Mouse (Mus musculus) heart, postnatal 0 days (tissue): ENCODE measurements around the gene Eipr1. TPM values are rescaled to one million over a fixed set of nuclear protein-coding genes. Genes with fewer than 3 reads are reported as not detected.

Experiments
- ATAC-seq: fragments of 200-750 bp; cut with Nextera tagmentation; 2 replicates; pipeline ENCODE4 v1.8.0; 2017; ENCODE audit warnings: low read depth, moderate number of reproducible peaks, moderate library complexity; ENCODE audit not compliant: insufficient read depth
- DNase-seq: peaks from one replicate; pipeline ENCODE4 v3.0.0-alpha.2; 2016; ENCODE audit warnings: low spot score
- H3K27ac ChIP-seq: fragments of 300-500 bp; sonication (generic); 2 replicates; pipeline ENCODE4 v1.5.1; 2014; ENCODE audit warnings: low read depth, mild to moderate bottlenecking
- H3K27me3 ChIP-seq: fragments of 300-500 bp; sonication (generic); 2 replicates; pipeline ENCODE4 v1.6.1; 2014; ENCODE audit warnings: low read length, mixed read lengths; ENCODE audit not compliant: control insufficient read depth, insufficient read depth
- H3K36me3 ChIP-seq: fragments of 300-500 bp; sonication (generic); replicated peaks from 2 replicates; pipeline ENCODE4 v1.6.1; 2014; ENCODE audit warnings: low read length, mixed read lengths; ENCODE audit not compliant: control insufficient read depth, insufficient read depth
- H3K4me1 ChIP-seq: fragments of 300-500 bp; sonication (generic); 2 replicates; pipeline ENCODE4 v1.6.1; 2014; ENCODE audit warnings: antibody characterized with exemption; ENCODE audit not compliant: control insufficient read depth, insufficient read depth
- H3K4me2 ChIP-seq: fragments of 300-500 bp; sonication (generic); 2 replicates; pipeline ENCODE4 v1.6.1; 2014; ENCODE audit warnings: low read depth, mild to moderate bottlenecking, low read length, moderate library complexity
- H3K4me3 ChIP-seq: fragments of 300-500 bp; sonication (generic); 2 replicates; pipeline ENCODE4 v1.5.1; 2014; ENCODE audit warnings: low read depth, low read length
- H3K9ac ChIP-seq: fragments of 300-500 bp; sonication (generic); replicated peaks from 2 replicates; pipeline ENCODE4 v1.6.1; 2014; ENCODE audit warnings: low read depth, low read length, mixed read lengths
- H3K9me3 ChIP-seq: fragments of 300-500 bp; sonication (generic); replicated peaks from 2 replicates; pipeline ENCODE4 v1.6.1; 2016; ENCODE audit warnings: low read length; ENCODE audit not compliant: control insufficient read depth
- CTCF ChIP-seq: IDR thresholded peaks from 2 replicates; pipeline ENCODE4 v1.5.1; 2016; ENCODE audit warnings: antibody characterized with exemption, control low read depth, low read depth
- EP300 ChIP-seq: IDR thresholded peaks from 2 replicates; pipeline ENCODE4 v1.6.1; 2016; ENCODE audit warnings: antibody characterized with exemption, low read depth
- WGBS: fragments of 180-500 bp; shearing (Covaris S2); extraction: QIAGEN DNeasy Blood & Tissue Kit; methylation state at CpG from one replicate; pipeline ENCODE4 v1.1.7; 2014; 5-methylcytosine and 5-hydroxymethylcytosine counted together
- polyA plus RNA-seq: library from polyadenylated mRNA; unstranded; fragments of >200 nt; fragmentation: Nextera tagmentation; extraction: Ambion mirVana; gene quantifications from 2 replicates; pipeline ENCODE4 v1.2.1, GENCODE M21; 2015
- total RNA-seq: library from RNA; depleted of rRNA; stranded (reverse); fragments of >200 nt; gene quantifications from 2 replicates; pipeline ENCODE4 v1.2.3, GENCODE M21; 2014; ENCODE audit warnings: low replicate concordance

Gene Eipr1
- total and polyA plus RNA-seq, 2 experiments from 2014 or later = 13.0 to 29.3 TPM

DNA sequence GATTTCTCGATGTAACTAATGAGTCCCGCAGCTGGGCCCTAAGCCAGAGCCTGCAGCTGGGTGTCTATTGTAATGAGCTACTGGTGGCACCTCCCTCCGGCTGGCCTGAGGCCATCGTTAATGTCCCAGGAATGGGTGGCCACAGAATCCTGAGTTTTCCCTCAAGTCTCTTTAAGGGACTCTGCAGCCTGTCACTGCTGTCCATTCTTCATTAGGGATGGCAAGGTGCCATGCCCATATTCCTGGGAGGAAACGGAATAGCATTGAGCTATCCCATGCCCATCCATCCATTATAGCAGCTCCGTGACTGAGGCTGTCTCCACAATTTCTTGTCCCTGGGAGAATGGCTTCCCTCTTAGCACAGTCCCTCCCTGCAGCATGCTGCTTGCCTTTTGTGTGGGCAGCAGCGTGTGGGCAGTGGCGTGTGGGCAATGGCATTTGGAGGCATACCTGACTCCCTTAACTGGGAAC is 123.2 kb downstream of the Eipr1 start:
- Histone ChIP-seq H3K27me3 (no peaks in the 10 kb centered on the region), H3K36me3 (no peaks in the 10 kb centered on the region), H3K27ac (no peak overlapping the region), H3K4me3 (no peak overlapping the region), H3K4me2 (no peak overlapping the region), H3K9ac (no peak overlapping the region), H3K9me3 (no peaks in the 10 kb centered on the region), H3K4me1 (no peaks in the 10 kb centered on the region)
- TF ChIP-seq EP300 = no peak
- no peak for TF ChIP-seq CTCF
- no peak for ATAC-seq
- no peak for DNase-seq
- WGBS = 72% methylated on average over 8 of the region's 8 CpGs

DNA sequence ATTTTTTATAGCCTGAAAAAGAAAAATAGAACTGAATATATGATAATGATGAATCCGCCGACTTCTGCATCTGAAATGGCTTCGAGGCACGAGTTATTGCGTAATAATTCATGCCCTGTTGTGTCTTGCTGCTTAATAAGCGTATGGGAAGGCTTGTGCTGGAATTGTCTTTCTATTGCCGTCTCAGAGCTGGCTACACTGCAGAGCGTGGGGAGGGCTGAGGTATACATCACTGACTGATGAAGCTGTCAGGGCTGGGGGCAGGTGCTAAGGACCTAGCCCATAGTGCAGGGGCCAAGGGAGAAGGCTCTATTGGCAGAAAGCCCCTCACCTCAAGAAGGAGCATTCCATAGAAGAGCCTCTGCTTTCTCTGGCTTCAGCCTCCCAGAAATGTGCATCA is 123.9 kb downstream of the Eipr1 start:
- Histone ChIP-seq H3K9me3 (no peaks in the 10 kb centered on the region), H3K9ac (no peak overlapping the region), H3K36me3 (no peaks in the 10 kb centered on the region), H3K27me3 (no peaks in the 10 kb centered on the region), H3K4me1 (no peaks in the 10 kb centered on the region), H3K4me2 (no peak overlapping the region), H3K4me3 (no peak overlapping the region), H3K27ac (no peak overlapping the region)
- DNase-seq (no peak), ATAC-seq (no peak)
- 84% methylated on average over 8 of the region's 8 CpGs for WGBS
- TF ChIP-seq EP300 (no peak), CTCF (no peak)

DNA sequence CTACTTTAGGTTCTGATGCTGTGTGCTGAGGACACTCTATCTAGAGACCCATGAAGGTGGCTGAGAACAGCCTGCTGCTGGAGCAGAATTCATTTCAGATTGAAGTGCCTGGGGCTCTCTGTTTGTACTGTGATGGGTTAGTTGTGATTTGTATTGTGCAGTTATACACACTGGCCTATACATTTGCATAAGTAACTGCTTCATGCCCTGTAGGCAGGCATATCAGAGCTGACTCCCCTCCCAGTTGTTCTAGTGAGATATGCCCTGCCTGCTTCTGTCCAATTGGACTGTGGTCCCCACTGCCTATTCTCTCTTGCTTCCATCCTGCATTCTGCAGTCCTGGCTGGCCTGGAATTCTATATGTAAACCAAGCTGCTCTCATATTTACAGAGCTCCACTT is 128.9 kb downstream of the Eipr1 start:
- H3K4me3 ChIP-seq = no peak overlapping the region
- no peak overlapping the region for H3K4me2 ChIP-seq
- DNase-seq = no peak
- no peaks in the 10 kb centered on the region for H3K4me1 ChIP-seq
- no peaks in the 10 kb centered on the region for H3K27me3 ChIP-seq
- no peaks in the 10 kb centered on the region for H3K9me3 ChIP-seq
- no peak overlapping the region for H3K9ac ChIP-seq
- no peaks in the 10 kb centered on the region for H3K36me3 ChIP-seq
- TF ChIP-seq CTCF = no peak
- ATAC-seq = no peak
- H3K27ac ChIP-seq = no peak overlapping the region

DNA sequence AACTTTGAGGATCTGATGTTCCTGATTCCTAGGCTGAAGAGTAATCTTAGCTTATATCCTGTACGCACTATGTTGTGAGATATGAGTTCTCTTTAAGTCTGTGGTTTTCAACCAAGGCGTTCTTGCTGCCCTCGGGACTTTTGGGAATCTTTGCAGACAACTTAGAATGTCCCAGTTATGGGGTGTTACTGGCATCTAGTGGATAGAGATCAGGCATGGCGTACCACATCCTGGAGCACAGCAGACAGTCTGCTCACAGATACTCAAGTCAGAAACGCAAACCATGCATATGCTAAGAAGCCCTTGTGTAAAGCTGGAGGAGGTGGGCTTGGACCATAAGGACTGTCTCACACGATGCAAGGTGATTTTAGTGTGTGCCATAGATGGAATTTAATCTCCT is 136.1 kb downstream of the Eipr1 start:
- 70% methylated on average over 6 of the region's 6 CpGs for WGBS
- H3K4me3 ChIP-seq = no peak overlapping the region
- no peak for DNase-seq
- no peak for ATAC-seq
- no peak overlapping the region for H3K9ac ChIP-seq
- TF ChIP-seq EP300 (no peak), CTCF (no peak)
- no peak overlapping the region for H3K27ac ChIP-seq
- no peaks in the 10 kb centered on the region for H3K4me1 ChIP-seq
- no peaks in the 10 kb centered on the region for H3K9me3 ChIP-seq
- H3K36me3 ChIP-seq = no peaks in the 10 kb centered on the region
- H3K4me2 ChIP-seq = no peak overlapping the region
- H3K27me3 ChIP-seq = peaks cover 20% of the 10 kb centered on the region; the same call in 1 of the 2 replicates

DNA sequence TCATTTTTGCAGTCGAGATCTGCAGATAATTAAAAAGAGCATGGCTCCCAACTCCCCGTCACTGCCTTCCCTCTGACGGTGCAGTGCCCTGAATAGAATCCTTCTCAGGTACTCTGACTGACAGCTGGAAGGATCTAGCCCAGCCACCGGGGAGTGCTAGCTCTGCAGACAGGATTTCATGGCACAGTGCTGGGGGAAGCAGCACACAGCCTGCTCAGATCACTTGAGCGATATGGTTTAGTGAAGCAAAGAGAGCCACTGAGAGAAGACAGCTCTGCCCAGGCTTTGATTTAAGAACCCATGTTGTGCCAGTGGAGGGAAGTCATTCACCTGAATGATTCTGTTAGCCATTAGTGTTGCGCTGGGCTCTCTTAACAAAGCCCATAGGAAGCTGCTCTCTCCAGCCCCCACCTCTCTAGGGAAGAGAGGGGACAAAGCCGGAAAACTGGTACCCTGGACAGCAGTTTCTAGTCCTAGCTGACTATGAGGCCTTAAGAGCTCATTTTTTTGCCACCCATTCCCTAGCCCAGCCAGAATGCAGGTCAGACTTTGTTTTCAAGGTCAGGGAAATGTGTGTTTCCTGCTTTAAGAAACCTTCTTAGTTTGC is 137.6 kb downstream of the Eipr1 start:
- Histone ChIP-seq H3K27ac (no peak overlapping the region), H3K9me3 (no peaks in the 10 kb centered on the region), H3K9ac (no peak overlapping the region), H3K4me1 (no peaks in the 10 kb centered on the region), H3K36me3 (no peaks in the 10 kb centered on the region), H3K27me3 (peaks cover 20% of the 10 kb centered on the region; the same call in 1 of the 2 replicates), H3K4me2 (no peak overlapping the region), H3K4me3 (no peak overlapping the region)
- TF ChIP-seq EP300 (no peak), CTCF (no peak)
- 43% methylated on average over 7 of the region's 7 CpGs for WGBS
- DNase-seq (no peak), ATAC-seq (no peak)

DNA sequence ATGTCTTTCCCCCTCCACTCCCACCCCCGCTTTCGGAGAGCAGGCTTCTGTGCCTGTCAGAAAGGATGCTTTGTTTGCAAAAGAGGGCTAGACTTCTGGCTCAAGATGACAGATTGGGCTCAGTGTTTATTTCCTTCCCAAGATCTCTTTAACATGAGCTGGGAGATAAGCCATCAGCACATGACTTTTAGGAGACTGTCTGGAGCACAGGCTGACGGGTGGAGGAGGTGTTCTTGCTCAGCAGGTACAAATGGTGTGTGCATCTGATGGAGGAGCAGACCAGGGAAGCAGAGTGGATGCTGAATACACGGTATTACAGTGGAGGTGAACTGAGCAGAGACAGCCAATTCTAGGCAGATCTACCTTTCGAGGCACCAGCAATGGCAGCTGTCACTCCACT is 139.9 kb downstream of the Eipr1 start:
- ATAC-seq (no peak), DNase-seq (no peak)
- H3K27me3 ChIP-seq = peaks cover 14% of the 10 kb centered on the region; the same call in 1 of the 2 replicates
- H3K27ac ChIP-seq = no peak overlapping the region
- no peak overlapping the region for H3K4me2 ChIP-seq
- no peaks in the 10 kb centered on the region for H3K4me1 ChIP-seq
- H3K9me3 ChIP-seq = no peaks in the 10 kb centered on the region
- TF ChIP-seq CTCF (no peak), EP300 (no peak)
- H3K36me3 ChIP-seq = no peaks in the 10 kb centered on the region
- no peak overlapping the region for H3K4me3 ChIP-seq
- WGBS = 53% methylated on average over 5 of the region's 5 CpGs
- H3K9ac ChIP-seq = no peak overlapping the region
